Mouse (Mus musculus): ENCODE measurements around the gene Gjc3.

- TF ChIP-seq USF1 (IDR thresholded peaks at IDR 0.05; ENCODE audit: low read depth) (no peak), CTCF (IDR thresholded peaks at IDR 0.05; ENCODE audit: control insufficient read depth, insufficient read depth, insufficient read length) (no peak), MAX (IDR thresholded peaks at IDR 0.05) (no peak), CEBPB (IDR thresholded peaks at IDR 0.05; ENCODE audit: low read depth) (no peak)
These were observed 19.8 kb downstream of the Gjc3 start for GRCm38 (mm10) chr5:137943133-137943532.
